Mouse (Mus musculus) layer of hippocampus, adult 18-20 months (tissue): ENCODE results near the gene Rab5if. TPM values are rescaled to one million over a fixed set of nuclear protein-coding genes. Genes with fewer than 3 reads are reported as not detected.
A peak's percentile ranks its signal among the peaks of the same experiment; 100 is the strongest.
"Not testable (repeated sequence)": the region's sequence is repeated elsewhere in the genome, so short reads cannot be mapped to it uniquely, and the experiment has no call there.

Experiments
- DNase-seq, 2 experiments: peaks; one replicate each; pipeline ENCODE4 v3.0.0; 2022; ENCODE audit warnings: low spot score in 2 of 2
- total RNA-seq, 2 experiments: library from RNA; stranded (reverse); gene quantifications; 2 replicates each; pipeline ENCODE4 v1.2.3; 2021

Rab5if gene
- total RNA-seq, 2 experiments from 2014 or later, result 88.3 to 98.8 TPM

DNA sequence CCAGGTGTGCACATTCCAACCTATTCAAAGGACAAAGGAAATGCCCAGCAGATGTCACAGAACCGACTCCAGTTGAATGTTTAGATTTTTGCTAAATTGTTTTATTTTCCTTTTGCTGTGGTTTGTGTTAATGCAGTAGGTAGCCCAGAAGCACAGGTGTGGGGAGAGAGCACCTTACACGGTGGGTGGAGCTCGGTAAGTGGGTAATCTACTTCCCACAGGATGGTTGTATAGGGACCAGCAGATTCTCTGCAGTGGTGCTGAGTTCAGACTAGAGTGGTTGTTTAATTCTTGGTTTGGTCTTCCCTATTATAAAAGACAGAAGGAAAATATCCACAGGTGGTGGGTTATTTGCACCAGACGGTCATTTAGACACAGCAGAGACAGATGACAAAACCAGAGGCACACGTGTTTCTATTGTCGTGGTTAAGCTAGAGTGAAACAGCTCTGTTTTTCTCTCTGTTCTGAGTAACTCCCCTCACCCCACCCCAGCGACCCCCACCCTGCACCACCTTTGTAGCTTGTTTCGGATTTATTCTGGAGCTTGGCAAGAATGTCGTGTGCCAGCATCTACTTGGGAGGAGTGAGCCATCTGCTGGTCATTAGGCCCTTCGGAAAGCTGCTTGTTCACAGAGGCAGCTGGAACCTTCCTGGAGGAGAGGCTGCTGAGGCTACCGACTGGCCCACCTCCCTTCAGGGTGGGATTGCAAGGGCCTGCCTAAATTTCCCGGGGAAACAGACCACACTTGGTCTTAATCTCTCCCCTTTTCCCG is 8.7 kb upstream of the Rab5if start:
- DNase-seq, result peak in 1 of 2 experiments; percentile 69

DNA sequence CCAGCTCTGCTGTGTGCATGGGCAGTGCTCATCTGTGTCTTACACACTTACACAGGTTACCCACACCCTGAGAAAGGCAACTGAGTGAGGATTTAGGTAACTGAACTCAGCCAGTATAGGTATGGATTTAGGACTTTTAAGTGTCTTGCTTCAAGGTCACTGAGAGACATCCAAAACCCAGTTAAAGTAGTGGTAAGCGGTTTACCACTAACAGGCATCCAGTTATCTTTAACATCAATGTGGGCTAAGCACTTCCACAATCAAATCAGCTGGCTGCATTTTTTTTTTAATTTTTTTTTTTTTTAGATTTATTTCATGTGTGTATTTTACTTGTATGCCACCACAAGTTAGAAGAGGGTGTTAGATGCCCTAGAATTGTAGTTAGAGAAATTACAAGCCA is 6.6 kb upstream of the Rab5if start:
- DNase-seq, result no peak

DNA sequence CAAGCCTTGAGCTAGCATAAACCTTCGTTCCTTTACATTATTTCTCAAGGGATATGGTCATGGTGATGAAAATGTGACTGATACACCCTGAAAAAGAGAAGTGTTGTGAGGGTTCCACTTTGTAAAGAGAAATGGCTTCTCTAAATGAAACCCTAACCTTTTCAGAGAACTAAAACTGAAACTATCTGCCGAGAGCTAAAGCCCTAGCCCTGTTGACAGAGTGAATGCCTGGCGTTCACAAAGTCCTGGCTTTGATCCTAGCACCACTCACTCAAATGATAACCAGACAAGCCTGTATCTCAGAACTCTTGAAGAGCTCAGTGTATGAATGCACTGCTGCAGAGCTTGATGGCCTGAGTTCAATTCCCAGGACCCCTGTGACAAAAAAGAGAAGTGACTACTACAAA is 5.5 kb upstream of the Rab5if start:
- no peak for DNase-seq

DNA sequence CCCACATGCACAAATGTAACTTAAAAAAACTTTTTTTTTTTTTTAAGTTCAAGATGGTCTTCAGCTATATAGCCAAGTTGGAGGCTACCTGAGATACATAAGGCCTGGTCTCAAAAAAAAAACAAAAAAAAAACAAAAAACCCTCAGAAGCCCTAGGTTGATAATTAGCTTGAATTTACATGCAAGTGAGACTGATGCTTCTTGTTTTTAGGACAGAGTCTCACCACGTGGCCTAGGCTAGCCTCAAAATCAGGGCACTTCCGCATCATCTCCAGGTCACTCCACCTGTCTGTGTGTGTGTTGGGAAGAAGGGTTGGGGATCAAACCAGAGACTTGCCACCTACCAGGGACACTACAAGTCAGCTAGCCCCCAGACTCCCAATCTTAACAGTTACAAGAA is 5.1 kb upstream of the Rab5if start, which contains the start of gene 4930518I15Rik:
Gene 4930518I15Rik (minus strand): TSS at position 112 of the 400 bp plus-strand sequence.
- DNase-seq, result no peak

GRCm38 (mm10) chr2:156858671-156859070 is 4.3 kb upstream of the Rab5if start:
- DNase-seq, result no peak

GRCm38 (mm10) chr2:156862041-156862717 is 749 bp upstream of the Rab5if start:
- no peak for DNase-seq

GRCm38 (mm10) chr2:156863487-156864160 is 696 bp downstream of the Rab5if start:
- no peak for DNase-seq

DNA sequence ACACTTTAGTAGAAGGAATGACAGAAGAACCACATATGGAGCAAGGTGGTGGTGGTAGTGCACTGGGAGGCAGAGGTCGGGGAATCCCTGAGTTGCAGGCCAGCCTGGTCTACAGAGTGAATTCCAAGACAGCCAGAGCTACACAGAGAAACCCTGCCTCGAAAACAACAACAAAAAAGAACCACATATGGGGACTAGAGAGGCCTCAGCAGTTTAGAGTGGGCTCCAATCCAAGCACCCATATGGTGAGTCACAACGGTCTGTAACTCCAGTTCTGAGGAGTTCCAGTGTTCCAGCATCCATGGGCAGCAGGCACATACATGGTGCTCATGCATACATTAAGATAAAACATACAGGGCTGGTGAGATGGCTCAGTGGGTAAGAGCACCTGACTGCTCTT is 1.6 kb downstream of the Rab5if start:
- DNase-seq, result no peak

GRCm38 (mm10) chr2:156868994-156869393 is 6.1 kb downstream of the Rab5if start:
- DNase-seq, result peak in 1 of 2 experiments; percentile 35

DNA sequence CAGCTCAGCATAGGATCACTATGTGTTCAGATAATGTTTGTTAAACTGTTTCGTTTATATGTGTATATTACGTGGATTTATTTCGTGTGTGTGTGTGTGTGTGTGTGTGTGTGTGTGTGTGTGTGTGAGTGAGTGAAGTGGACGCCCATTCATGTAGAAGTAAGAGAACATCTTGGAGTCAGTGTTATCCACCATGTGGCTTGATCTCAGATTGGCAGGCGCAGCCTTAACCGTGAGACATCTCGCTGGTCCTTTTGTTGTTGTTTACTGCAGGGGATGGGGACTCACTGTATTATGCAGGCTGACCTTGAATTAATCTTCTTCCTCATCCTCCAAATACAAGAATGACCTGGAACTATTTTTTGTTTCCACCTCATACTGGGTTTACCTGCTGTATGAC is 6.6 kb downstream of the Rab5if start:
- no peak for DNase-seq

DNA sequence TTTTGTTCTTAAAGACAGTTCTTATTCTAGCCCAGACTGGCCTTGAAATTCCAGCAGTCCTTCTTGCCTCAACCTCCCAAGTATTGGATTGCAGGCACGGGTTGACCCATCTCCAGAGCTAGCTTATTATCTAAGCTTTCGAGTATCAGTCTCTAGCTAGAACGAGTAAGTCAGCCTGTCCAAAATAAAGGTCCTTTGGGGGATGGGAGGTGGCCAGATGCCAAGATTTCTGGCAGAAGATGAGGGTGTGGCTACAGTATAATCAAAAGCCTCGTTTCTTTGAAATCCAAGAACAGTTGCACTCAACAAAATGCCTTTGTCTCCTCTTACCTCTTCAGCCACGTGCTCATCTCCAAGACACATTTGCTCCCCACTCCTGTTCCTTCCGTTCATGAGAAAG is 7.6 kb downstream of the Rab5if start:
- no peak for DNase-seq

DNA sequence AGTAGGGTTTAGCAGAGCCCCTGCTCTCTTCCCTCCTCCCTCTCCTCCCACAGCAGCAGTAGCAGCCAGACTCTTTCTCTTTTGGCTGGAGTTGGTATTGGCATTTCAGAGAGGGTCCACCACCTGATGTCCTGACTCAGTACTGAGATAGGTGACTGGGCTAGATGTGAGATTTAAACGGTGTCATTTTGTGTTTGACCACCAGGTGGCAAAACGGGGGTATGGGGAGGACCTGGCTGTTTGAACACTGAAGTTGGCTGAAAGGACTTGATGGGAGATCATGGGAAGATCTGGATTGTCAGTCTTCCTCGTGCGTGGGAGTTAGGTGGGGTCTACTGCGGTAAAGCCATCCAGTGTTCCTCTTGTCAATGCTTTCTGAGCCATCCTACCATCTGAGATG is 10.7 kb downstream of the Rab5if start:
- peak; percentile 33 to 43 for DNase-seq

GRCm38 (mm10) chr2:156874047-156874759 is 11.3 kb downstream of the Rab5if start:
- DNase-seq, result no peak

- no peak for DNase-seq
These were observed 12.0 kb downstream of the Rab5if start for GRCm38 (mm10) chr2:156874760-156875510.

GRCm38 (mm10) chr2:156877726-156878125 is 14.8 kb downstream of the Rab5if start:
- no peak for DNase-seq

GRCm38 (mm10) chr2:156879541-156879940 is 16.6 kb downstream of the Rab5if start:
- no peak for DNase-seq

DNA sequence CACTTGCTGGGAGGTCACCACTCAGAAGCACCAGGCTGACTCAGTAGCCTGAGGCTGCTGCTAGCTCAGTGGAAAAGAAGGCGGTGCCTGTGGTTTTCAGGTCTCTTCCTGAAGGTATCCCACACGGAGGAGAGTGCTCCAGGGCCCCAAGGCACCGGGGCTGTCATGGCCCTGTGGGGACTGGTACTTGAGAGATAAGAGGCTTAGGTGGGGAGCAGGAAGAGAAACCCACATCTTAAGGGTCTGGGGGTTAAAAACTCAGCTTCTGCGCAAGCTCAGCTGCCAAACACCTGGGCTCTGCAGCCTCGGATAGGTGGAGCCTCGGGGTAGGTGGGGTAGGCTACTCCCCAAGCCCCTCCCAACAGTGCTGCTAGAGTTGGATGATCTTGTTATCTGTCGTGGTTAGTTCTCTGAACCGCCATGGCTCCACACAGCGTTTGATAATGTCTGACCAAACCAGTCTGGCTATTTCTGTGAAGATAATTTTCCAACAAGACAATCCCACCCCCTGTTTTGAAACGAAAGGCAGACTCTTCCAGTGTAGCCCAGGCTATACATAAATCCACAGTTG is 19.6 kb downstream of the Rab5if start:
- no peak for DNase-seq

GRCm38 (mm10) chr2:156884396-156885211 is 21.7 kb downstream of the Rab5if start:
- DNase-seq, result no peak

DNA sequence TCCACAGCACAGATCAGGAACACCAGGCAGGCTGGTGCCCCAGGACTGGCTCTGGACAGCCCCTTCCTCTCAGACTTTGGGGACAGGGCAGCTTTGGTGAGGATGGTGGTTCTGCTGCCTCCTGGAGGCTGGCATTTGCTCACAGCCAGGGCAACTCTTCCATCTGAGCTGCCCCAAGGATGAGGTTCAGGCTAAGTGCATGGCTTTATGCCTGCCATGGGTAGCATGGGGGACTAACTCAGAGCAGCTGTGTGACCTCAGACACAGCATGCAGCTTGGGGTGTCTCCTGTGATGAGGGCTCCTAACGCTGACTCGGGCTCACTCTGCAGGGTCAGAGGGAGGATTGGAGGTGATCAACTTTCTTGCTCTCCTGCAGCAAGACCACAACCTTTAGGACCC is 22.7 kb downstream of the Rab5if start:
- not testable (repeated sequence) for DNase-seq
